Mouse (Mus musculus) C2C12 (cell line): ENCODE results near the gene Mxd4. TPM values are rescaled to one million over a fixed set of nuclear protein-coding genes. Genes with fewer than 3 reads are reported as not detected.

ENCODE experiments used
- H3K27me3 ChIP-seq: one replicate; pipeline ENCODE4 v1.6.1; 2011; ENCODE audit not compliant: control insufficient read depth, insufficient read depth, insufficient read length
- H3K36me3 ChIP-seq: one replicate; pipeline ENCODE4 v1.6.1; 2011; ENCODE audit not compliant: control insufficient read depth, insufficient read depth
- H3K4me3 ChIP-seq: one replicate; pipeline ENCODE4 v1.5.1; 2011; ENCODE audit warnings: mild to moderate bottlenecking, control low read depth; ENCODE audit not compliant: poor library complexity, insufficient read depth, severe bottlenecking
- H3K79me2 ChIP-seq: one replicate; pipeline ENCODE4 v1.6.1; 2011; ENCODE audit not compliant: control insufficient read depth, insufficient read depth
- H3K79me3 ChIP-seq: one replicate; pipeline ENCODE4 v1.6.1; 2011; ENCODE audit warnings: low read depth, control low read depth
- H3ac ChIP-seq: one replicate; pipeline ENCODE3; 2011; ENCODE audit warnings: low read depth; ENCODE audit not compliant: control insufficient read depth, insufficient read length
- CEBPB ChIP-seq: IDR thresholded peaks from one replicate; pipeline ENCODE4 v1.6.1; 2011; ENCODE audit warnings: low read depth, mild to moderate bottlenecking, control low read depth, moderate library complexity
- CTCF ChIP-seq: IDR thresholded peaks from one replicate; pipeline ENCODE4 v1.5.1; 2011; ENCODE audit not compliant: control insufficient read depth, insufficient read depth, insufficient read length
- FOSL1 ChIP-seq: IDR thresholded peaks from one replicate; pipeline ENCODE4 v1.8.0; 2011; ENCODE audit warnings: mild to moderate bottlenecking, low read length; ENCODE audit not compliant: poor library complexity, insufficient read depth, severe bottlenecking
- MAX ChIP-seq: IDR thresholded peaks from one replicate; pipeline ENCODE4 v1.6.1; 2011; ENCODE audit warnings: mild to moderate bottlenecking, control low read depth
- MYOD1 ChIP-seq: IDR thresholded peaks from one replicate; pipeline ENCODE4 v1.6.1; 2011; ENCODE audit warnings: low read depth; ENCODE audit not compliant: control insufficient read depth, insufficient read length
- MYOG ChIP-seq: IDR thresholded peaks from one replicate; pipeline ENCODE4 v1.6.1; 2011; ENCODE audit not compliant: control insufficient read depth, insufficient read length; ENCODE audit errors: extremely low read depth
- USF1 ChIP-seq: IDR thresholded peaks from one replicate; pipeline ENCODE4 v1.6.1; 2011; ENCODE audit warnings: low read depth, mild to moderate bottlenecking, control low read depth, moderate library complexity
- polyA plus RNA-seq: library from polyadenylated mRNA; unstranded; fragments of >200 nt; fragmentation: generic; extraction: Trizol; gene quantifications from one replicate; pipeline ENCODE4 v1.2.1, GENCODE M21; 2012; ENCODE audit warnings: missing spikeins

The Mxd4 gene
- polyA plus RNA-seq, 1 experiment = 15.3 TPM

DNA sequence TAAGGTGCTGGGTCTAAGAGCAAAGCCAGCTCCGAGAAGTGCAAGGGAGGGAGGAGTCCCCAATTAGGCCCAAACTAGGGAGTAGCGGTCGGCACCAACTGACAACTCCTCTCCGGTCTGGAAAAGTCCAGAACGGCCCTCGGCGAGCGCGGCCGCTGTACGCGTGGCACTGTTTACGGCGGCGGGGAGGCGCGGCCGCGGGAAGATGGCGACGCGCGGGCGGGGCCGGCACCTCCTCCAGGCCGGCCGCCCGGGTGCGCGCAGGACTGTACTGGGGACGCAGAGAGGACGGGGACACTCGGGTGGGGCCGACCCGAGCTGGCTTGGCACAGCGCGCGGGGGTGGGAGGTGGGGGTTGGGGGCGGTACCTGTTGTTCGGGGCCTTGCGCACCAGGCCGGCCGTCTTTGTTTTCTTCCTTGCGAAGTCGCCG is 544 bp downstream of the Mxd4 start:
- H3K36me3 ChIP-seq = no peaks in the 10 kb centered on the region
- H3K27me3 ChIP-seq = no peaks in the 10 kb centered on the region
- H3ac ChIP-seq = peak overlapping the region; percentile 69
- H3K4me3 ChIP-seq = peak overlapping the region; percentile 39
- TF ChIP-seq CEBPB (no peak), FOSL1 (no peak), MYOD1 (no peak), CTCF (no peak), MAX (no peak), USF1 (no peak), MYOG (no peak)
- H3K79me3 ChIP-seq = no peaks in the 10 kb centered on the region
- no peaks in the 10 kb centered on the region for H3K79me2 ChIP-seq

- no peak for TF ChIP-seq MYOD1
- no peak for TF ChIP-seq MYOG
- TF ChIP-seq USF1 = no peak
- no peak for TF ChIP-seq CTCF
- TF ChIP-seq CEBPB = no peak
- no peak for TF ChIP-seq MAX
- no peak for TF ChIP-seq FOSL1
- Histone ChIP-seq H3K4me3 (peak overlapping the region; percentile 39), H3K36me3 (no peaks in the 10 kb centered on the region), H3K79me3 (no peaks in the 10 kb centered on the region), H3K79me2 (no peaks in the 10 kb centered on the region), H3ac (peak overlapping the region; percentile 69), H3K27me3 (no peaks in the 10 kb centered on the region)
Observed at GRCm38 (mm10) chr5:34186391-34186790, 1.1 kb downstream of the Mxd4 start.

- no peaks in the 10 kb centered on the region for H3K79me2 ChIP-seq
- H3K36me3 ChIP-seq = no peaks in the 10 kb centered on the region
- H3K79me3 ChIP-seq = no peaks in the 10 kb centered on the region
- no peak overlapping the region for H3K4me3 ChIP-seq
- H3ac ChIP-seq = no peak overlapping the region
- no peaks in the 10 kb centered on the region for H3K27me3 ChIP-seq
- TF ChIP-seq CTCF = no peak
- TF ChIP-seq FOSL1 = no peak
- no peak for TF ChIP-seq CEBPB
- no peak for TF ChIP-seq MYOD1
- no peak for TF ChIP-seq USF1
- TF ChIP-seq MYOG = no peak
- no peak for TF ChIP-seq MAX
Observed at GRCm38 (mm10) chr5:34185791-34186190, 1.7 kb downstream of the Mxd4 start.

GRCm38 (mm10) chr5:34185051-34185580 is 2.4 kb downstream of the Mxd4 start:
- H3ac ChIP-seq = no peak overlapping the region
- H3K79me3 ChIP-seq = no peaks in the 10 kb centered on the region
- no peaks in the 10 kb centered on the region for H3K36me3 ChIP-seq
- H3K79me2 ChIP-seq = no peaks in the 10 kb centered on the region
- no peaks in the 10 kb centered on the region for H3K27me3 ChIP-seq
- TF ChIP-seq USF1 (no peak), CEBPB (no peak), MAX (no peak), MYOD1 (no peak), CTCF (no peak), MYOG (no peak), FOSL1 (no peak)
- no peak overlapping the region for H3K4me3 ChIP-seq

- Histone ChIP-seq H3K36me3 (no peaks in the 10 kb centered on the region), H3ac (no peak overlapping the region), H3K79me2 (no peaks in the 10 kb centered on the region), H3K27me3 (no peaks in the 10 kb centered on the region), H3K79me3 (no peaks in the 10 kb centered on the region), H3K4me3 (no peak overlapping the region)
- no peak for TF ChIP-seq FOSL1
- no peak for TF ChIP-seq CTCF
- TF ChIP-seq MAX = no peak
- no peak for TF ChIP-seq CEBPB
- no peak for TF ChIP-seq USF1
- no peak for TF ChIP-seq MYOD1
- no peak for TF ChIP-seq MYOG
Observed at GRCm38 (mm10) chr5:34183976-34184375, 3.5 kb downstream of the Mxd4 start.
